Mouse (Mus musculus) liver, embryonic 14.5 days (tissue): Measurements from ENCODE around the gene Trim47. TPM values are rescaled to one million over a fixed set of nuclear protein-coding genes. Genes with fewer than 3 reads are reported as not detected.

Experiments
- ATAC-seq: fragments of 200-750 bp; cut with Nextera tagmentation; 2 replicates; pipeline ENCODE4 v1.8.0; 2017; ENCODE audit warnings: moderate number of reproducible peaks, mild to moderate bottlenecking, moderate library complexity; ENCODE audit not compliant: insufficient read depth
- DNase-seq, 3 experiments: peaks; one replicate each; pipeline ENCODE4 v3.0.0-alpha.2; 2012 to 2013; ENCODE audit warnings: low read depth in 3 of 3, low spot score in 3 of 3
- H3K27ac ChIP-seq: fragments of 300-500 bp; sonication (generic); 2 replicates; pipeline ENCODE4 v1.5.1; 2014; ENCODE audit warnings: moderate library complexity, mild to moderate bottlenecking, control low read depth, inconsistent platforms
- H3K27me3 ChIP-seq: fragments of 300-500 bp; sonication (generic); 2 replicates; pipeline ENCODE4 v1.6.1; 2014; ENCODE audit warnings: mild to moderate bottlenecking, low read length, moderate library complexity; ENCODE audit not compliant: control insufficient read depth, insufficient read depth
- H3K36me3 ChIP-seq: fragments of 300-500 bp; sonication (generic); replicated peaks from 2 replicates; pipeline ENCODE4 v1.6.1; 2014; ENCODE audit warnings: low read depth; ENCODE audit not compliant: control insufficient read depth, insufficient read depth
- H3K4me1 ChIP-seq, 2 experiments: fragments of 200-500 bp in 1 of 2; fragments of 300-500 bp in 1 of 2; sonication (generic) in 1 of 2; replicated peaks; 2 replicates each; pipeline ENCODE4 v1.6.1; 2012 to 2014; ENCODE audit warnings: antibody characterized with exemption in 1 of 2, inconsistent platforms in 1 of 2, low read length in 1 of 2; ENCODE audit not compliant: control insufficient read depth in 2 of 2, insufficient read depth in 2 of 2
- H3K4me2 ChIP-seq: fragments of 300-500 bp; sonication (generic); 2 replicates; pipeline ENCODE4 v1.6.1; 2014; ENCODE audit warnings: low read depth, mild to moderate bottlenecking, control low read depth, moderate library complexity
- H3K4me3 ChIP-seq, 2 experiments: fragments of 200-500 bp in 1 of 2; fragments of 300-500 bp in 1 of 2; sonication (generic) in 1 of 2; 2 replicates each; pipeline ENCODE4 v1.5.1; 2012 to 2014; ENCODE audit warnings: low read depth in 2 of 2, low read length in 2 of 2, mild to moderate bottlenecking in 2 of 2, control low read depth in 1 of 2, inconsistent platforms in 1 of 2, moderate library complexity in 1 of 2; ENCODE audit not compliant: insufficient read depth in 1 of 2
- H3K9ac ChIP-seq: fragments of 300-500 bp; sonication (generic); replicated peaks from 2 replicates; pipeline ENCODE4 v1.6.1; 2014; ENCODE audit warnings: mild to moderate bottlenecking, control low read depth, moderate library complexity
- H3K9me3 ChIP-seq: fragments of 300-500 bp; sonication (generic); 2 replicates; pipeline ENCODE4 v1.6.1; 2016; ENCODE audit warnings: low read length, mixed read lengths; ENCODE audit not compliant: control insufficient read depth
- CTCF ChIP-seq: IDR thresholded peaks from 2 replicates; pipeline ENCODE4 v1.5.1; 2016; ENCODE audit warnings: antibody characterized with exemption, low read depth, control low read depth
- EP300 ChIP-seq: IDR thresholded peaks from 2 replicates; pipeline ENCODE4 v1.6.1; 2016; ENCODE audit warnings: antibody characterized with exemption, low read depth
- WGBS: fragments of 180-500 bp; shearing (Covaris S2); extraction: QIAGEN DNeasy Blood & Tissue Kit; methylation state at CpG from one replicate; pipeline ENCODE4 v1.1.7; 2014; ENCODE audit not compliant: insufficient replicate concordance; 5-methylcytosine and 5-hydroxymethylcytosine counted together
- polyA plus RNA-seq, 2 experiments: library from polyadenylated mRNA; depleted of rRNA in 1 of 2; stranded (reverse) in 1 of 2; unstranded in 1 of 2; fragments of >200 nt; fragmentation: Nextera tagmentation in 1 of 2; extraction: Ambion mirVana in 1 of 2; gene quantifications; 2 replicates each; pipeline versions ENCODE4 v1.2.1 to v1.2.3; 2012 to 2014

Gene Trim47
- polyA plus RNA-seq, 2 experiments = 1.8 to 2.2 TPM

DNA sequence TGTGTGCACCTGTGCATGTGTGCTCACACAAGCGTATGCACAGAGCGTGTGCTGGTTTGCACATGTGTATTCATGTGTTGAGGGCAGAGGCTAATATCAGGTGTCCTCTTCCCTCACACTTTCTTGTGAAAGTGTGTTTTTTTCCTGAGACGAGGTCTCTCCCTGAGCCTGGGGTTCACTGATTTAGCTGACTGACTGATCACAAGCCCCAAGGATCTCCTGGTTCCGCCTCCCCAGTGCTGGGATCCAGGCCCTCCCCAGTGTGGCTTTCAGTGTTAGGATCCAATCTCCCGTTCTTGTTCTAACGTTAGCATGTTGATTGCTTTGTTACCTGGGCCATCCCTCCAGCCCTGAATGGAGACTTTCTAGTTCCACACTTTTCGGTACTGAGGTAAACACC lies 26.2 kb downstream of the Trim47 start:
- peaks cover 13 to 40% of the 10 kb centered on the region in 2 experiments for H3K4me1 ChIP-seq
- ATAC-seq = no peak
- no peak for DNase-seq
- no peaks in the 10 kb centered on the region for H3K27me3 ChIP-seq
- H3K27ac ChIP-seq = no peak overlapping the region
- WGBS = 71% methylated on average over 7 of the region's 7 CpGs
- no peak overlapping the region for H3K4me2 ChIP-seq
- TF ChIP-seq CTCF (no peak), EP300 (no peak)
- H3K9me3 ChIP-seq = peaks cover 4% of the 10 kb centered on the region
- no peak overlapping the region for H3K4me3 ChIP-seq
- H3K36me3 ChIP-seq = no peaks in the 10 kb centered on the region
- no peak overlapping the region for H3K9ac ChIP-seq

DNA sequence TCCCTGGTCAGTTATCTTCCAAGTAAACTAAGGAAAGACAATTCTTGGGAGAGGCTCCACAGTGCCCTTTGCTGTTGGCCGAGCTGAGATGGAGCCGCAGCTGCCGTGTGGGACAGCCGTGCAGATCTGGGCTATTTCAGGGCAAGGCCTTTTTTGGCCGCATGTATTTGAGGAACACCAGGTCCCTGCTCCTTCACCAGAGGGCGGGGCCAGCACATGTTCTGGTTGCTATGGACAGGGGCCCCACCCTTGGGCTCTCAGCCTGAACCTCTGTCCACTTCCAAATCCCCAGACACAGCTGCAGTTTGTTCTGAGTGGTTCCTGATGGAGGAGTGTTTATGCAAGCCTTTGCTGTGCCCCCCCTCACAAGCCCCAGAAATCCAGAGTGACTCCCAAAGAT lies 26.6 kb downstream of the Trim47 start:
- Histone ChIP-seq H3K4me2 (no peak overlapping the region), H3K36me3 (no peaks in the 10 kb centered on the region), H3K9ac (no peak overlapping the region), H3K27me3 (no peaks in the 10 kb centered on the region), H3K4me3 (no peak overlapping the region), H3K27ac (no peak overlapping the region), H3K9me3 (peaks cover 4% of the 10 kb centered on the region), H3K4me1 (peaks cover 13 to 40% of the 10 kb centered on the region in 2 experiments)
- DNase-seq (no peak), ATAC-seq (no peak)
- WGBS = 49% methylated on average over 6 of the region's 6 CpGs
- TF ChIP-seq CTCF = no peak
- no peak for TF ChIP-seq EP300

DNA sequence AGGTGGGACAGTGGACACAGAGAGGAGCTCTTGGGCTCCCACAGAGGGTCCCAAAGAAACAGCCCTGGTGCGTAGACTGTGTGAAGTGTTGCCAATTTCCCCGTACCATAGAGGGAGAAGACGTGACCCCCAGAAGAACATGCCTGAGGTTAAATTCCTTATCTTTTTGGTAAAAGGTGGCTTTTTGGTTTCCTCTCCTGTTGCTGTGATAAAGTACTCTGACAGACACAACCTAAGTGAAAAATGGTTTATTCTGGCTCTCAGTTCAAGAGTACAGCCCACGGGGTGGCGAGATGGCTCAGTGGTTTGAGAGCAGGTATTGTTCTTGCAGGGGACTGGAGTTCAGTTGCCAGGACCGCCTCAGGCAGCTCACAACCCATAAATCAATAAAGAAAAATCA lies 27.5 kb downstream of the Trim47 start:
- Histone ChIP-seq H3K27me3 (no peaks in the 10 kb centered on the region), H3K27ac (no peak overlapping the region), H3K4me3 (no peak overlapping the region), H3K4me2 (no peak overlapping the region), H3K9me3 (peaks cover 4% of the 10 kb centered on the region), H3K4me1 (peaks cover 11 to 41% of the 10 kb centered on the region in 2 experiments), H3K9ac (no peak overlapping the region), H3K36me3 (no peaks in the 10 kb centered on the region)
- DNase-seq = no peak
- TF ChIP-seq CTCF (no peak), EP300 (no peak)
- ATAC-seq = no peak
- 26% methylated on average over 6 of the region's 6 CpGs for WGBS

- Histone ChIP-seq H3K36me3 (no peaks in the 10 kb centered on the region), H3K27ac (no peak overlapping the region), H3K4me2 (no peak overlapping the region), H3K27me3 (no peaks in the 10 kb centered on the region), H3K4me3 (no peak overlapping the region), H3K9me3 (peaks cover 4% of the 10 kb centered on the region), H3K4me1 (peaks cover 10 to 38% of the 10 kb centered on the region in 2 experiments), H3K9ac (no peak overlapping the region)
- no peak for ATAC-seq
- TF ChIP-seq EP300 (no peak), CTCF (no peak)
- WGBS = 53% methylated on average over 14 of the region's 14 CpGs
- DNase-seq = no peak
These were observed 28.1 kb downstream of the Trim47 start for GRCm38 (mm10) chr11:116098711-116099460.

GRCm38 (mm10) chr11:116096213-116097108 lies 30.5 kb downstream of the Trim47 start:
- Histone ChIP-seq H3K4me3 (no peak overlapping the region), H3K27me3 (no peaks in the 10 kb centered on the region), H3K36me3 (no peaks in the 10 kb centered on the region), H3K9me3 (peaks cover 4% of the 10 kb centered on the region), H3K4me2 (no peak overlapping the region), H3K9ac (no peak overlapping the region), H3K27ac (no peak overlapping the region), H3K4me1 (peaks cover 13 to 33% of the 10 kb centered on the region in 2 experiments)
- WGBS = 71% methylated on average over 5 of the region's 5 CpGs
- peak; percentile 77 for TF ChIP-seq CTCF
- TF ChIP-seq EP300 = no peak
- ATAC-seq (no peak), DNase-seq (peak in 1 of 3 experiments; percentile 46)
